Mouse (Mus musculus) ES-Bruce4 (cell line): ENCODE measurements at regions not wholly inside any gene's neighbourhood (a gene's known extent, or its start where the extent isn't known, plus 50 kb on each side); places are given as distances from the start of the nearest gene placed in this dataset.

Source experiments
- H3K27ac ChIP-seq: 2 replicates; pipeline ENCODE4 v1.5.1; 2012; ENCODE audit warnings: low read length, inconsistent platforms; ENCODE audit not compliant: insufficient read depth
- H3K27me3 ChIP-seq: 2 replicates; pipeline ENCODE4 v1.6.1; 2012; ENCODE audit warnings: mild to moderate bottlenecking, low read length, inconsistent platforms; ENCODE audit not compliant: control insufficient read depth, poor library complexity, insufficient read depth, severe bottlenecking
- H3K36me3 ChIP-seq: 2 replicates; pipeline ENCODE4 v1.6.1; 2012; ENCODE audit warnings: inconsistent platforms, mild to moderate bottlenecking, low read length, moderate library complexity; ENCODE audit not compliant: control insufficient read depth, poor library complexity, insufficient read depth, severe bottlenecking
- H3K4me1 ChIP-seq: one replicate; pipeline ENCODE4 v1.8.1; 2011; ENCODE audit warnings: low read length; ENCODE audit not compliant: control insufficient read depth, insufficient read depth
- H3K4me3 ChIP-seq: 2 replicates; pipeline ENCODE4 v1.5.1; 2011; ENCODE audit warnings: low read depth, mild to moderate bottlenecking, low read length
- H3K9ac ChIP-seq: 2 replicates; pipeline ENCODE4 v1.6.1; 2012; ENCODE audit warnings: low read depth, mild to moderate bottlenecking, inconsistent platforms; ENCODE audit not compliant: poor library complexity, severe bottlenecking
- H3K9me3 ChIP-seq: replicated peaks from 2 replicates; pipeline ENCODE4 v1.6.1; 2012; ENCODE audit warnings: mild to moderate bottlenecking, low read length, inconsistent platforms; ENCODE audit not compliant: control insufficient read depth, poor library complexity, insufficient read depth, severe bottlenecking
- CTCF ChIP-seq: IDR thresholded peaks from one replicate; pipeline ENCODE4 v1.8.1; 2011; ENCODE audit warnings: low read depth, low read length
- EP300 ChIP-seq: IDR thresholded peaks from 2 replicates; pipeline ENCODE4 v1.6.1; 2011; ENCODE audit warnings: low read depth, low read length; ENCODE audit not compliant: insufficient read depth
- POLR2A ChIP-seq: IDR thresholded peaks from one replicate; pipeline ENCODE4 v1.8.1; 2011; ENCODE audit warnings: low read length; ENCODE audit not compliant: insufficient read depth

- no peaks in the 10 kb centered on the region for H3K36me3 ChIP-seq
- H3K27ac ChIP-seq: no peak overlapping the region
- TF ChIP-seq POLR2A: no peak
- no peak for TF ChIP-seq EP300
- no peak for TF ChIP-seq CTCF
- H3K4me1 ChIP-seq: no peaks in the 10 kb centered on the region
- H3K4me3 ChIP-seq: no peak overlapping the region
- H3K9me3 ChIP-seq: peaks cover 5% of the 10 kb centered on the region
- H3K9ac ChIP-seq: no peak overlapping the region
- H3K27me3 ChIP-seq: no peaks in the 10 kb centered on the region
These were observed 220.8 kb downstream of the Atp6ap1l start for GRCm38 (mm10) chr13:90684324-90684723.

DNA sequence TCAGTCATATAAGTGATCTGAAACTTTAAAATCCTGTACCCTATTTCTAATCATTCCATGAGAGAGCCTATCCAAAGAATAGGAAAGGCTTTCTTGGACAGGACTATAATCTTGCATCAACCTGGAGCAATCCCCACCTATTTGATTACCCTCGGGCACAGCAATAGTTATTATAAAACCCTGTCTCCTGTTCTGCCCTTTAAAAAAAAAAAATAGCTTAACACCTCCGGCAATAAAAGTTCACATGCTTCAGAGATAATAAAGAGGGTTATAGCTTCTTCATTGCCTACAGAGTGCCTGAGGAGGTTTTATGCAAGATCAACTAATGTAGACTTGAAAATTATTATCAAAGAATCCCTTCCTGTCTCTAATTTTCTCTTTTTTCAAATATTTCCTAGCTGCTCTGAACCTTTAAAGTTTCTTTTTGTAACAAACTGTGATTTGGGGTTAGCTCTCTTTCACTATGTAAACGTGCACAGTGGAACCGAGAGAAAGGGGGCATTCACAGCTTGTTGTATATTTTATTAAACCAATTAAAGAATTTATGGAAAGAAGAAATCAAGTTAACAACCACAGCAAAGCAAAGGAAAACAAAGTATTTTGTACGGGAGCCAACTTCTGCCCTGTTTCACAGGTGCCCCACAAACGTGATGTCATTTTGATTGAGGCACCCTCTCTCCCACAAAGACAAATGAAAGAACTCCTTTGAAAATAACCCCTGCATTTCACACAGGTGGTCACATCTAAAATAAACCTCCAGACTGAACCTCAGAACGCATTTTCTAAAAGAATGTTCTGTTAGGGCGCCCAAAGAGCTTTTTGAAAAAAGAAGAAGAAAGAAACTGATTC, 225.8 kb downstream of the Atp6ap1l start:
- Histone ChIP-seq H3K36me3 (no peaks in the 10 kb centered on the region), H3K27me3 (no peaks in the 10 kb centered on the region), H3K9ac (no peak overlapping the region), H3K27ac (no peak overlapping the region), H3K4me3 (no peak overlapping the region), H3K4me1 (no peaks in the 10 kb centered on the region), H3K9me3 (no peaks in the 10 kb centered on the region)
- TF ChIP-seq POLR2A (no peak), EP300 (no peak), CTCF (no peak)

GRCm38 (mm10) chr13:90673823-90674222, 231.3 kb downstream of the Atp6ap1l start:
- Histone ChIP-seq H3K27ac (no peak overlapping the region), H3K4me1 (no peaks in the 10 kb centered on the region), H3K9ac (no peak overlapping the region), H3K4me3 (no peak overlapping the region), H3K27me3 (no peaks in the 10 kb centered on the region), H3K36me3 (no peaks in the 10 kb centered on the region), H3K9me3 (no peaks in the 10 kb centered on the region)
- TF ChIP-seq POLR2A: no peak
- TF ChIP-seq EP300: no peak
- no peak for TF ChIP-seq CTCF

GRCm38 (mm10) chr13:90673079-90673478, 232.1 kb downstream of the Atp6ap1l start:
- Histone ChIP-seq H3K36me3 (no peaks in the 10 kb centered on the region), H3K9me3 (no peaks in the 10 kb centered on the region), H3K4me1 (no peaks in the 10 kb centered on the region), H3K27me3 (no peaks in the 10 kb centered on the region), H3K4me3 (no peak overlapping the region), H3K9ac (no peak overlapping the region), H3K27ac (no peak overlapping the region)
- TF ChIP-seq EP300 (no peak), POLR2A (no peak), CTCF (no peak)

DNA sequence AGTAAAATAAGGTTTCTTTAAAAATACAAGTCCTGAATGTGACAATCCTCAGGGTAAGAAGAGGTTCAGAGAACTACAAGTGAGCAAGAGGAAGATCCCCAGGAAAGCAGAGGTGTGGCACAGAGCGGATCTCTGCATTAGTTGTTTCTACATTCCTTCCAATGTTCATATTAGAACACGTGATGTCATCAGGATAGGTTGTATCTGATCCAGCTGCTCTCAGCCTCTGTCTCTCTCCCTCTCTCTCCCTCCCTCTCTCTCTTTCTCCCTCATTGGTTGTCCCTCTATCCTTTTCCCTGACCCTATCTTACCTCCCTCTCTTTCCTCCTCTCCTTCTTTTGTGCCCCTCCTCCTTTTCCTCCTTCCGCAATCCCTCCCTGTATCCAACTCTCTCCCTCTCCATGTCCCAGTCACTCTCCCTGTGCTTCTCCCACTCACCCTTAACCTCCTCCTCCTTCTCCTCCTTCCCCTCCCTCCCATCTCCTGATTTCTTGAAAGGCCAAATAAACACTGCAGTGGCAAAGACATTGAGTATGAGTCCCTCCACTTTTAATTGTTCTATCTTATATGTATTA, 243.5 kb downstream of the Atp6ap1l start:
- Histone ChIP-seq H3K9me3 (no peaks in the 10 kb centered on the region), H3K4me3 (no peak overlapping the region), H3K27ac (no peak overlapping the region), H3K36me3 (no peaks in the 10 kb centered on the region), H3K9ac (no peak overlapping the region), H3K27me3 (no peaks in the 10 kb centered on the region), H3K4me1 (no peaks in the 10 kb centered on the region)
- TF ChIP-seq POLR2A (no peak), EP300 (no peak), CTCF (no peak)

- Histone ChIP-seq H3K36me3 (no peaks in the 10 kb centered on the region), H3K9ac (no peak overlapping the region), H3K9me3 (no peaks in the 10 kb centered on the region), H3K4me1 (no peaks in the 10 kb centered on the region), H3K4me3 (no peak overlapping the region), H3K27me3 (no peaks in the 10 kb centered on the region), H3K27ac (no peak overlapping the region)
- TF ChIP-seq EP300 (no peak), POLR2A (no peak), CTCF (no peak)
These were observed 244.2 kb downstream of the Atp6ap1l start for GRCm38 (mm10) chr13:90660950-90661349.
